9 mouse cellular contexts compared by ENCODE assay signal in genomic region chr6:97059599-97059998, GRCm38 (mm10). TPM values are rescaled to one million over a fixed set of nuclear protein-coding genes. Genes with fewer than 3 reads are reported as not detected.
DNase-seq lines count a peak whose midpoint lies in the region; ATAC-seq and TF ChIP-seq lines count a peak whose summit lies in the region.
"Had no signal": no experiment of that assay in that cellular context is flagged by ENCODE, and none has a peak within 500 bp of the region (broad histone marks: within the 10 kb centered on the region; RNA-seq: fewer than 3 reads in every experiment).

No protein-coding gene starts in this region.

- H3K36me3 ChIP-seq in forebrain, embryonic 11.5 days (ENCODE audit: control insufficient read depth, insufficient read depth, low read length) = no peaks in the 10 kb centered on the region
- H3K36me3 ChIP-seq in limb, embryonic 10.5 days = no peaks in the 10 kb centered on the region
- no peaks in the 10 kb centered on the region for H3K36me3 ChIP-seq in neural tube, embryonic 14.5 days (ENCODE audit: control insufficient read depth, insufficient read depth, low read length)

- no peak for ATAC-seq in forebrain, embryonic 11.5 days (replicated peaks; ENCODE audit: low FRiP score)
- no peak for ATAC-seq in neural tube, embryonic 14.5 days (ENCODE audit: low read depth)

- peaks cover 2% of the 10 kb centered on the region; the same call in 1 of the 2 replicates for H3K4me1 ChIP-seq in forebrain, embryonic 11.5 days (replicated peaks; ENCODE audit: control insufficient read depth, insufficient read depth, low read length)
- H3K4me1 ChIP-seq in limb, embryonic 10.5 days = peaks cover 26% of the 10 kb centered on the region
- peaks cover 7% of the 10 kb centered on the region; the same call in 1 of the 2 replicates for H3K4me1 ChIP-seq in neural tube, embryonic 14.5 days (ENCODE audit: control insufficient read depth, insufficient read depth, low read length)

- WGBS in forebrain, embryonic 11.5 days = 3% methylated on average over 10 of the region's 10 CpGs
- 2% methylated on average over 10 of the region's 10 CpGs for WGBS in limb, embryonic 10.5 days
- 3% methylated on average over 10 of the region's 10 CpGs for WGBS in neural tube, embryonic 14.5 days

- H3K27me3 ChIP-seq in forebrain, embryonic 11.5 days (ENCODE audit: control insufficient read depth, insufficient read depth, low read length) = peaks cover 13% of the 10 kb centered on the region
- H3K27me3 ChIP-seq in limb, embryonic 10.5 days (ENCODE audit: low read depth, poor library complexity, severe bottlenecking) = peaks cover 56% of the 10 kb centered on the region
- peaks cover 7% of the 10 kb centered on the region for H3K27me3 ChIP-seq in neural tube, embryonic 14.5 days (ENCODE audit: control insufficient read depth, insufficient read depth, low read length)

- TF ChIP-seq CTCF in layer of hippocampus, adult 2 months (conservative IDR thresholded peaks at IDR 0.05) = no peak

- H3K27ac ChIP-seq in layer of hippocampus, adult 2 months = no peak overlapping the region
- H3K27ac ChIP-seq in forebrain, embryonic 11.5 days (ENCODE audit: low read depth, low read length) = no peak overlapping the region
- H3K27ac ChIP-seq in limb, embryonic 10.5 days = no peak overlapping the region
- no peak overlapping the region for H3K27ac ChIP-seq in neural tube, embryonic 14.5 days (ENCODE audit: low read depth, low read length)

- H3K9ac ChIP-seq in forebrain, embryonic 11.5 days (ENCODE audit: low read length) = peak overlapping the region; percentile 32; the same call in 1 of the 2 replicates
- 0 out of 2 replicates have a peak overlapping the region, but pooled peaks have one; percentile 28 for H3K9ac ChIP-seq in neural tube, embryonic 14.5 days (replicated peaks; ENCODE audit: low read depth, low read length)

- H3K9me3 ChIP-seq in forebrain, embryonic 11.5 days (ENCODE audit: control insufficient read depth, low read length) = no peaks in the 10 kb centered on the region
- no peaks in the 10 kb centered on the region for H3K9me3 ChIP-seq in limb, embryonic 10.5 days (replicated peaks)
- H3K9me3 ChIP-seq in neural tube, embryonic 14.5 days (ENCODE audit: control insufficient read depth, low read length) = no peaks in the 10 kb centered on the region

- H3K4me2 ChIP-seq in forebrain, embryonic 11.5 days (ENCODE audit: low read depth, low read length, severe bottlenecking) = peak overlapping the region; percentile 70
- H3K4me2 ChIP-seq in neural tube, embryonic 14.5 days (ENCODE audit: low read depth, low read length) = peak overlapping the region; percentile 59

- peak overlapping the region; percentile 33 for H3K4me3 ChIP-seq in layer of hippocampus, adult 2 months
- H3K4me3 ChIP-seq in forebrain, embryonic 11.5 days (ENCODE audit: low read depth, low read length) = peak overlapping the region; percentile 35
- H3K4me3 ChIP-seq in limb, embryonic 10.5 days = peak overlapping the region; percentile 54
- peak overlapping the region; percentile 28 for H3K4me3 ChIP-seq in neural tube, embryonic 14.5 days (ENCODE audit: low read depth, low read length)

- DNase-seq in layer of hippocampus, adult 2 months (ENCODE audit: low spot score in 2 of 2) = no peak
- DNase-seq in layer of hippocampus, adult 9-10 months (ENCODE audit: low spot score) = no peak
- DNase-seq in forebrain, embryonic 11.5 days (ENCODE audit: low spot score) = no peak
- peak; percentile 39 for DNase-seq in limb, embryonic 10.5 days (ENCODE audit: low spot score)
- DNase-seq in cerebellum, postnatal 4 days (ENCODE audit: low spot score in 2 of 2) = no peak
- no peak for DNase-seq in cerebellum, adult 11-12 months
- no peak for DNase-seq in lung, adult 18-20 months
- DNase-seq: thymus, postnatal 14 days had no signal

RNA-seq across cellular contexts. Expression of gene Fam19a4, which starts 0.6 kb away (rescaled TPM):
- total RNA-seq in layer of hippocampus, adult 2 months (2021) = not detected
- polyA plus RNA-seq in forebrain, embryonic 11.5 days (2014; fragmentation: Nextera tagmentation; extraction: Ambion mirVana) = 0.41 and 0.87 TPM in 2 replicates
- 0.48 and 0.56 TPM in 2 replicates for polyA plus RNA-seq in limb, embryonic 10.5 days (2016; fragmentation: Nextera tagmentation; extraction: Ambion mirVana)
- polyA plus RNA-seq in neural tube, embryonic 14.5 days (2014; fragmentation: Nextera tagmentation; extraction: Ambion mirVana) = 0.99 and 3.7 TPM in 2 replicates
